Mouse (Mus musculus): ENCODE measurements around the gene Ccdc83.

DNA sequence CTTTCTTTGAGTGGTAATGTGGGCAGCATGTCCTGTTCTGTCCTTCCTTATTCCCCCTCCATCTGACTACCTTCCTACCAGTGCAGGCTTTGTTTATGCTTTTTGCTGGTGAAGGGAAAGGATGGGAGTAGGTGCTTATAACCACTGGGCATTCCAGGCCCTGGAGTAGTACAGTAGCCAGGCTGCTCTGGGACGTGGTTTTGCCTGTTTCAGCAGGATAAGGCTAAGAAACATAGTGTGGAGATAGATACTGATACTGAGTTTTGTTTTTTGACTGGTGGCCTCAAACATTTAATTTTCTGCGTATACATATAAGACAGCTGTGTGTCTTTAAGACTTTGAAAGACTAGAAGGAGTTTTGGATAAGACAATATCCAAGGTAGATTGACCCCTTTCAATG, 61.7 kb downstream of the Ccdc83 start:
- TF ChIP-seq CTCF (IDR thresholded peaks at IDR 0.05; ENCODE audit: low read depth, low read length): no peak
- TF ChIP-seq POLR2A (IDR thresholded peaks at IDR 0.05; ENCODE audit: extremely low read depth, insufficient read depth, low read length): no peak

Measured in liver, adult 2 months (tissue).